Mouse (Mus musculus) testis, adult 10 weeks (tissue): ENCODE data around the gene Tmtc4. TPM values are rescaled to one million over a fixed set of nuclear protein-coding genes. Genes with fewer than 3 reads are reported as not detected.

Source experiments
- polyA plus RNA-seq: library from polyadenylated mRNA; stranded (reverse); fragments of 350-450 nt; fragmentation: Illumina TruSeq; extraction: RNeasy Lipid Tissue Mini Kit (QIAGEN cat#74804); gene quantifications from one replicate; pipeline ENCODE4 v1.2.3, GENCODE M21; 2014; ENCODE audit warnings: low read depth, low replicate concordance

Gene Tmtc4
- polyA plus RNA-seq: 12.6 TPM

GRCm38 (mm10) chr14:122983226-122984215 is at the start of gene Tmtc4:
TSS of gene Tmtc4 (minus strand) at chr14:122984035.

GRCm38 (mm10) chr14:122913657-122914056 is 70.2 kb downstream of the Tmtc4 start, which contains the start of gene Ggact:
TSS of gene Ggact (minus strand) at chr14:122913757.

Other genes with a start within 250 kb of the Tmtc4 start
- gene Ggact, start 70.3 kb downstream of the Tmtc4 start, polyA plus RNA-seq: 32.4 TPM